Mouse (Mus musculus): Measurements from ENCODE around the gene Mvp. TPM values are rescaled to one million over a fixed set of nuclear protein-coding genes. Genes with fewer than 3 reads are reported as not detected.
A peak's percentile ranks its signal among the peaks of the same experiment; 100 is the strongest.

Gene Mvp
- polyA plus RNA-seq (2014; fragmentation: Nextera tagmentation; extraction: Ambion mirVana): 2.4 and 4.8 TPM in 2 replicates

DNA sequence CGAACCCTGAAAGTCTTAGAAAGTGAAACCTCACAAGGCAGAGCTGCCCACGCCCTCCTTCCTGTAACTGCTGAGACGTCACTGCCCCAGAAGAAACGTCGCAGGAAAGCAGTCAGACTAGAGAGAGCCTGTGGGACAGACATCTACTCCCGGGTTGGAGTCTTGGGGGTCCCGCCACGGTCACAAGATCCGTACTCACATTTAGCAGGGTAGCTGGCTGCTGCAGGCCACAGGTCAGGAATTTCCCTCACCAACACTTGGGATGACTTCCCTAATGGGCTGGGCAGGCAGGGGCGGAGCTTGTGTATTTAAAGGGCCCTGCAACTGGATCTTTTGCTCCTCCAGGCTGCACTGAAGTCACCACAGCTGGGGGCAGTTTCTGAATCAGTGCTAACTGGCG, at the start of gene Mvp:
Mvp (minus strand) TSS at position 302 of the 400 bp plus-strand sequence.
- peaks cover 2% of the 10 kb centered on the region; the same call in 1 of the 2 replicates for H3K36me3 ChIP-seq (ENCODE audit: control insufficient read depth, insufficient read depth, low read length)
- no peak within 1 kb of the TSS for H3K27ac ChIP-seq (ENCODE audit: low read depth, low read length)
- peak within 1 kb of the TSS; percentile 98 for H3K4me2 ChIP-seq (ENCODE audit: low read depth, low read length)
- peak within 1 kb of the TSS; percentile 70 for H3K4me3 ChIP-seq (ENCODE audit: low read depth, low read length)
- no peak for ATAC-seq (ENCODE audit: low read depth)
- no peaks in the 10 kb centered on the region for H3K9me3 ChIP-seq (ENCODE audit: control insufficient read depth, low read length)
- H3K4me1 ChIP-seq (ENCODE audit: control insufficient read depth, insufficient read depth, low read length): peaks cover 24% of the 10 kb centered on the region
- H3K9ac ChIP-seq (replicated peaks; ENCODE audit: low read depth, low read length): no peak within 1 kb of the TSS; the same call in 1 of the 2 replicates
- WGBS: 62% methylated on average over 11 of the region's 11 CpGs
- no peaks in the 10 kb centered on the region for H3K27me3 ChIP-seq (ENCODE audit: control insufficient read depth, insufficient read depth, low read length)

- no peaks in the 10 kb centered on the region for H3K9me3 ChIP-seq (ENCODE audit: control insufficient read depth, low read length)
- H3K4me1 ChIP-seq (ENCODE audit: control insufficient read depth, insufficient read depth, low read length): no peaks in the 10 kb centered on the region
- 76% methylated on average over 5 of the region's 5 CpGs for WGBS
- H3K4me2 ChIP-seq (ENCODE audit: low read depth, low read length): no peak overlapping the region
- H3K27me3 ChIP-seq (ENCODE audit: control insufficient read depth, insufficient read depth, low read length): no peaks in the 10 kb centered on the region
- H3K4me3 ChIP-seq (ENCODE audit: low read depth, low read length): no peak overlapping the region
- H3K9ac ChIP-seq (replicated peaks; ENCODE audit: low read depth, low read length): no peak overlapping the region
- no peaks in the 10 kb centered on the region for H3K36me3 ChIP-seq (ENCODE audit: control insufficient read depth, insufficient read depth, low read length)
- H3K27ac ChIP-seq (ENCODE audit: low read depth, low read length): no peak overlapping the region
- no peak for ATAC-seq (ENCODE audit: low read depth)
Measured at GRCm38 (mm10) chr7:127055026-127055585, 40.7 kb upstream of the Mvp start.

GRCm38 (mm10) chr7:127041851-127042672, 27.6 kb upstream of the Mvp start, which contains the start of gene Kif22:
Gene Kif22 (minus strand): TSS chr7:127042471.
- ATAC-seq (ENCODE audit: low read depth): peak; percentile 88
- H3K27ac ChIP-seq (ENCODE audit: low read depth, low read length): peak within 1 kb of the TSS; percentile 16; the same call in 1 of the 2 replicates
- peak within 1 kb of the TSS; percentile 54 for H3K4me2 ChIP-seq (ENCODE audit: low read depth, low read length)
- H3K4me1 ChIP-seq (ENCODE audit: control insufficient read depth, insufficient read depth, low read length): peaks cover 7% of the 10 kb centered on the region; the same call in 1 of the 2 replicates
- no peaks in the 10 kb centered on the region for H3K9me3 ChIP-seq (ENCODE audit: control insufficient read depth, low read length)
- under 1% methylated on average over 53 of the region's 53 CpGs for WGBS
- H3K9ac ChIP-seq (replicated peaks; ENCODE audit: low read depth, low read length): peak within 1 kb of the TSS; percentile 56
- peak within 1 kb of the TSS; percentile 45 for H3K4me3 ChIP-seq (ENCODE audit: low read depth, low read length)
- H3K36me3 ChIP-seq (ENCODE audit: control insufficient read depth, insufficient read depth, low read length): no peaks in the 10 kb centered on the region
- H3K27me3 ChIP-seq (ENCODE audit: control insufficient read depth, insufficient read depth, low read length): no peaks in the 10 kb centered on the region

- Histone ChIP-seq H3K4me3 (ENCODE audit: low read depth, low read length) (no peak overlapping the region), H3K36me3 (ENCODE audit: control insufficient read depth, insufficient read depth, low read length) (no peaks in the 10 kb centered on the region), H3K4me1 (ENCODE audit: control insufficient read depth, insufficient read depth, low read length) (peaks cover 8% of the 10 kb centered on the region), H3K9ac (replicated peaks; ENCODE audit: low read depth, low read length) (no peak overlapping the region), H3K4me2 (ENCODE audit: low read depth, low read length) (no peak overlapping the region), H3K9me3 (ENCODE audit: control insufficient read depth, low read length) (no peaks in the 10 kb centered on the region), H3K27ac (ENCODE audit: low read depth, low read length) (no peak overlapping the region; the same call in 1 of the 2 replicates), H3K27me3 (ENCODE audit: control insufficient read depth, insufficient read depth, low read length) (no peaks in the 10 kb centered on the region)
- WGBS: 64% methylated on average over 1 of the region's 1 CpGs
- ATAC-seq (ENCODE audit: low read depth): no peak
Measured at GRCm38 (mm10) chr7:127031244-127031643, 16.8 kb upstream of the Mvp start.

DNA sequence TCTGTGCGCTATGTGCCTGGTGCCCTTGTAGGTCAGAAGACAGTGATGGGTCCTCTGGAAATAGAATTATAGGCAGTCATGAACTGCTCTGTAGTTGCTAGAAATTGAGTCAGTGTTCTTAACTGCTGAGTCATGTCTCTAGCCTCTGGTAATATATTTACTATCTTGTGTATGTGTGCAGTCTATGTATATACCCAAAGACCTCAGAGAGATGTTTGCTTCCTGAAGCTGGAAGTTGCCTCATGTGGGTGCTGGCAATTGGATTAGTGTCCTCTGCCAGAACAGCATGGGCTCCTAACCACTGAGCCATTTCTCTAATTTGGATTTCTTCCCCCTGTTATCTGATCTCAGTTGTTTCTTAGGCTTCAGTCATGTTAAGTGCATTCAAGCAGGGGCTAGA, 15.8 kb upstream of the Mvp start:
- no peaks in the 10 kb centered on the region for H3K9me3 ChIP-seq (ENCODE audit: control insufficient read depth, low read length)
- H3K4me2 ChIP-seq (ENCODE audit: low read depth, low read length): no peak overlapping the region
- H3K27ac ChIP-seq (ENCODE audit: low read depth, low read length): no peak overlapping the region
- H3K27me3 ChIP-seq (ENCODE audit: control insufficient read depth, insufficient read depth, low read length): no peaks in the 10 kb centered on the region
- H3K4me3 ChIP-seq (ENCODE audit: low read depth, low read length): no peak overlapping the region
- H3K4me1 ChIP-seq (ENCODE audit: control insufficient read depth, insufficient read depth, low read length): peaks cover 9% of the 10 kb centered on the region
- ATAC-seq (ENCODE audit: low read depth): no peak
- WGBS: 95% methylated on average over 1 of the region's 1 CpGs
- H3K9ac ChIP-seq (replicated peaks; ENCODE audit: low read depth, low read length): no peak overlapping the region
- H3K36me3 ChIP-seq (ENCODE audit: control insufficient read depth, insufficient read depth, low read length): no peaks in the 10 kb centered on the region

DNA sequence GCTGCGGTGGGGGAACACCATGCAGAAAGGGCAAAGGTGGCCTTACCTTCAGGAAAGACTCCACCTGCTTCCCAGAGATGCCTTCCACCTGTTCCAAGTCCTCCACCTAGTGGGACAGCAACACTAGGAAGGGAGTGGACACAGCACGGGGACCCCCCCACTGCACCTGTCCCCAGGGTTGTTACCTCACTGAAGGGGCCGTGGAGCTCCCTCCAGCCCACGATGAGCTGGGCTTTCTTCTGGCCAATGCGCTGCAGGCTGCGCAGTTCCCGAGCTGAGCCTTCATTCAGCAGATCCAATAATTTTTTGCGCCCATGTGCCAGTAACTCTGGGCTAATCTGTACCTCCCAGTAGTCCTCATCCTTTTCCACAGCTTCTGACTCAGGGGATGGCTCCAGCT, 13.5 kb upstream of the Mvp start:
- Histone ChIP-seq H3K4me3 (ENCODE audit: low read depth, low read length) (peak overlapping the region; percentile 95), H3K27ac (ENCODE audit: low read depth, low read length) (peak overlapping the region; percentile 100), H3K36me3 (ENCODE audit: control insufficient read depth, insufficient read depth, low read length) (peaks cover 14% of the 10 kb centered on the region), H3K4me2 (ENCODE audit: low read depth, low read length) (peak overlapping the region; percentile 81), H3K9ac (replicated peaks; ENCODE audit: low read depth, low read length) (peak overlapping the region; percentile 66), H3K4me1 (ENCODE audit: control insufficient read depth, insufficient read depth, low read length) (peaks cover 32% of the 10 kb centered on the region), H3K9me3 (ENCODE audit: control insufficient read depth, low read length) (no peaks in the 10 kb centered on the region), H3K27me3 (ENCODE audit: control insufficient read depth, insufficient read depth, low read length) (no peaks in the 10 kb centered on the region)
- peak; percentile 26; the same call in 1 of the 2 replicates for ATAC-seq (ENCODE audit: low read depth)
- WGBS: 56% methylated on average over 8 of the region's 8 CpGs

DNA sequence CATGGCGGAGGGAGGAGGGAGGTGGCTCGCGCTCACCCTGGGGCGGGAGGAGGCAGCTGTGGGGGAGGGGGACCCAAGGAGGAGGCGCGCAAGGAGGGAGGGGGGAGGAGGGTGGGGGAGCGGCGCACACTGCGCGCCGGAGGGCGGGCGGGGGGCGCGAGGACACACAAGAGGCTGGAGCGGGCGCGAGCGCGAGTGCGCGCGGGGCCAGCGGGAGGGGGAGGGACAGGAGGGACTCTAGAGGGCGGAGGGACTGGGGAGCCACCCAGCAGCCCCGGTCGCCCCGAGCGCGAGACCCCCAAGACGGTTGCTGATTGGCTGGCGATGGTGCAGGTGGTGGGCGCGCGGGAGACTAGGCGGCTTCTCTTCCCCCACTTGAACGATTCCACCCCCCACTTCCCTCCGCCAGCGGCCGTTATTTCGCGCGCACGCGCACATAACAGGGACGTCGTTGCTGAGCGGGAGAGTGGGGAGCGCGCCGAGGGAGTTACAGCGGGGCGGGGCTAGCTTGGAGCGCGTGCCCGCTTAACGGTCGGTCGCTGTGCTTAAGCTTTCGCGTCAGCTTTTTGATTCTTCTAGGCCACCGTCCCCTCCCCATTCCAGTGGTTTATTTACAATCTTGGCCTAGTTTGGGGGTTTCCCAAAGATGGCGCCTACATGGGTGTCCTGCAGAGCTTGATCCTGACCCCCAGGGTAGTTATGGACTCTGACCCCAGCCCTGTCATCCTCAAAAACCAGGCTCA, 12.7 kb upstream of the Mvp start, which contains the start of gene Maz:
Maz (minus strand) TSS at position 54 of the 743 bp plus-strand sequence.
- peak within 1 kb of the TSS; percentile 95 for H3K4me3 ChIP-seq (ENCODE audit: low read depth, low read length)
- no peaks in the 10 kb centered on the region for H3K9me3 ChIP-seq (ENCODE audit: control insufficient read depth, low read length)
- H3K27me3 ChIP-seq (ENCODE audit: control insufficient read depth, insufficient read depth, low read length): no peaks in the 10 kb centered on the region
- peak within 1 kb of the TSS; percentile 100 for H3K9ac ChIP-seq (replicated peaks; ENCODE audit: low read depth, low read length)
- peak within 1 kb of the TSS; percentile 100 for H3K27ac ChIP-seq (ENCODE audit: low read depth, low read length)
- H3K4me2 ChIP-seq (ENCODE audit: low read depth, low read length): peak within 1 kb of the TSS; percentile 98
- peak; percentile 86 for ATAC-seq (ENCODE audit: low read depth)
- under 1% methylated on average over 53 of the region's 63 CpGs for WGBS
- H3K36me3 ChIP-seq (ENCODE audit: control insufficient read depth, insufficient read depth, low read length): peaks cover 21% of the 10 kb centered on the region
- peaks cover 37% of the 10 kb centered on the region for H3K4me1 ChIP-seq (ENCODE audit: control insufficient read depth, insufficient read depth, low read length)

- H3K9ac ChIP-seq (replicated peaks; ENCODE audit: low read depth, low read length): peak overlapping the region; percentile 100
- H3K27ac ChIP-seq (ENCODE audit: low read depth, low read length): peak overlapping the region; percentile 100
- peaks cover 22% of the 10 kb centered on the region for H3K36me3 ChIP-seq (ENCODE audit: control insufficient read depth, insufficient read depth, low read length)
- H3K4me3 ChIP-seq (ENCODE audit: low read depth, low read length): peak overlapping the region; percentile 95
- ATAC-seq (ENCODE audit: low read depth): no peak; the same call in 1 of the 2 replicates
- no CpG with 5 or more reads among the region's 48 CpGs for WGBS
- no peaks in the 10 kb centered on the region for H3K27me3 ChIP-seq (ENCODE audit: control insufficient read depth, insufficient read depth, low read length)
- peaks cover 38% of the 10 kb centered on the region for H3K4me1 ChIP-seq (ENCODE audit: control insufficient read depth, insufficient read depth, low read length)
- H3K4me2 ChIP-seq (ENCODE audit: low read depth, low read length): peak overlapping the region; percentile 98
- no peaks in the 10 kb centered on the region for H3K9me3 ChIP-seq (ENCODE audit: control insufficient read depth, low read length)
Measured at GRCm38 (mm10) chr7:127026616-127026983, 12.2 kb upstream of the Mvp start.

All from neural tube, embryonic 14.5 days (tissue).